In genomic region chr4:47037321-47037657, GRCm38 (mm10) we compare ENCODE assay signal across 9 mouse cellular contexts. TPM values are rescaled to one million over a fixed set of nuclear protein-coding genes. Genes with fewer than 3 reads are reported as not detected.
A peak's percentile ranks its signal among the peaks of the same experiment; 100 is the strongest.
DNase-seq lines count a peak whose midpoint lies in the region; ATAC-seq and TF ChIP-seq lines count a peak whose summit lies in the region.
"Had no signal": no experiment of that assay in that cellular context is flagged by ENCODE, and none has a peak within 500 bp of the region (broad histone marks: within the 10 kb centered on the region; RNA-seq: fewer than 3 reads in every experiment).

No protein-coding gene starts in this region.

- H3K27me3 ChIP-seq in MEL (ENCODE audit: control insufficient read depth in 1 of 2, insufficient read depth in 2 of 2, low read length in 2 of 2), result no peaks in the 10 kb centered on the region; a peak in 1 of 4 replicates
- no peaks in the 10 kb centered on the region for H3K27me3 ChIP-seq in forebrain, embryonic 10.5 days (ENCODE audit: poor library complexity, severe bottlenecking)
- no peaks in the 10 kb centered on the region for H3K27me3 ChIP-seq in hindbrain, embryonic 11.5 days (ENCODE audit: control insufficient read depth, insufficient read depth, low read length)
- H3K27me3 ChIP-seq: limb, embryonic 15.5 days had no signal

- TF ChIP-seq EP300 in MEL (IDR thresholded peaks at IDR 0.05; ENCODE audit: low read depth in 1 of 2, low read length in 2 of 2), result no peak

- peak; percentile 78 for DNase-seq in MEL (ENCODE audit: low read depth, low spot score)
- peak; percentile 52 for DNase-seq in c-Kit-negative CD71-positive TER-119-positive erythroid progenitor cells, embryonic 14.5 days (ENCODE audit: low read depth, low spot score)
- peak; percentile 81 for DNase-seq in forebrain, embryonic 10.5 days (ENCODE audit: extremely low spot score, low spot score)
- DNase-seq in hindbrain, embryonic 11.5 days (ENCODE audit: low spot score), result peak; percentile 88
- DNase-seq in layer of hippocampus, postnatal 25 days (ENCODE audit: extremely low spot score in 1 of 2, low spot score in 1 of 2), result peak; percentile 67 to 94
- DNase-seq in right cerebral cortex, postnatal 14 days, result peak; percentile 88
- peak; percentile 81 for DNase-seq in urinary bladder, postnatal 25 days (ENCODE audit: low spot score)

- H3K4me1 ChIP-seq in MEL (ENCODE audit: control insufficient read depth in 1 of 2, insufficient read depth in 2 of 2, low read length in 2 of 2), result no peaks in the 10 kb centered on the region
- H3K4me1 ChIP-seq in forebrain, embryonic 10.5 days, result peaks cover 14% of the 10 kb centered on the region; the same call in 1 of the 2 replicates
- no peaks in the 10 kb centered on the region; the same call in 1 of the 2 replicates for H3K4me1 ChIP-seq in hindbrain, embryonic 11.5 days (replicated peaks; ENCODE audit: control insufficient read depth, insufficient read depth, low read length)

- no peaks in the 10 kb centered on the region for H3K36me3 ChIP-seq in MEL (ENCODE audit: control insufficient read depth in 1 of 2, insufficient read depth in 2 of 2, low read length in 2 of 2)
- H3K36me3 ChIP-seq in forebrain, embryonic 10.5 days (replicated peaks), result peaks cover 29% of the 10 kb centered on the region
- H3K36me3 ChIP-seq in hindbrain, embryonic 11.5 days (ENCODE audit: control insufficient read depth, insufficient read depth, low read length), result no peaks in the 10 kb centered on the region

- peak; percentile 89 to 95 (median 91) for TF ChIP-seq CTCF in MEL (IDR thresholded peaks at IDR 0.05 in 2 of 3, conservative IDR thresholded peaks at IDR 0.05 in 1 of 3; ENCODE audit: control insufficient read depth in 1 of 3, insufficient read depth in 1 of 3, low read depth in 2 of 3, low read length in 3 of 3, poor library complexity in 1 of 3, severe bottlenecking in 1 of 3)

- no peak overlapping the region for H3K4me3 ChIP-seq in MEL (ENCODE audit: control insufficient read depth in 1 of 2, insufficient read depth in 1 of 2, low read depth in 2 of 2, low read length in 2 of 2)
- H3K4me3 ChIP-seq in forebrain, embryonic 10.5 days, result no peak overlapping the region
- H3K4me3 ChIP-seq in hindbrain, embryonic 11.5 days (ENCODE audit: low read depth, low read length), result no peak overlapping the region
- H3K4me3 ChIP-seq: limb, embryonic 15.5 days had no signal

- no peak overlapping the region for H3K9ac ChIP-seq in MEL (ENCODE audit: control insufficient read depth, low read depth, low read length, poor library complexity, severe bottlenecking)
- H3K9ac ChIP-seq in hindbrain, embryonic 11.5 days (ENCODE audit: low read depth, low read length), result no peak overlapping the region
- H3K9ac ChIP-seq: limb, embryonic 15.5 days had no signal

- no peak for TF ChIP-seq POLR2A in MEL (IDR thresholded peaks at IDR 0.05; ENCODE audit: control insufficient read depth in 1 of 2, insufficient read depth in 1 of 2, low read depth in 1 of 2, low read length in 2 of 2, poor library complexity in 1 of 2)

- WGBS in forebrain, embryonic 10.5 days, result 18% methylated on average over 5 of the region's 5 CpGs
- 14% methylated on average over 5 of the region's 5 CpGs for WGBS in hindbrain, embryonic 11.5 days

- peak; percentile 36; the same call in 1 of the 2 replicates for ATAC-seq in hindbrain, embryonic 11.5 days (ENCODE audit: low FRiP score)
- peak; percentile 81 for ATAC-seq in megakaryocyte, adult 5-6 weeks (ENCODE audit: poor library complexity, severe bottlenecking)

- no peaks in the 10 kb centered on the region for H3K9me3 ChIP-seq in MEL (replicated peaks; ENCODE audit: insufficient read depth, low read length)
- H3K9me3 ChIP-seq in forebrain, embryonic 10.5 days, result no peaks in the 10 kb centered on the region
- no peaks in the 10 kb centered on the region for H3K9me3 ChIP-seq in hindbrain, embryonic 11.5 days (ENCODE audit: control insufficient read depth, low read length)
- H3K9me3 ChIP-seq: limb, embryonic 15.5 days had no signal

- H3K79me2 ChIP-seq in MEL (ENCODE audit: control insufficient read depth, insufficient read depth, low read length, poor library complexity), result no peaks in the 10 kb centered on the region

- no peak overlapping the region for H3K4me2 ChIP-seq in hindbrain, embryonic 11.5 days (replicated peaks; ENCODE audit: low read depth, low read length)
- H3K4me2 ChIP-seq: limb, embryonic 15.5 days had no signal

- TF ChIP-seq RAD21 in MEL (IDR thresholded peaks at IDR 0.05; ENCODE audit: low read depth, low read length), result peak; percentile 88

- H3K27ac ChIP-seq in MEL (ENCODE audit: control insufficient read depth, low read depth, low read length), result no peak overlapping the region
- H3K27ac ChIP-seq in forebrain, embryonic 10.5 days, result no peak overlapping the region
- no peak overlapping the region for H3K27ac ChIP-seq in hindbrain, embryonic 11.5 days (ENCODE audit: low read depth, low read length)
- H3K27ac ChIP-seq: limb, embryonic 15.5 days had no signal

TF ChIP-seq in MEL, 35 proteins besides CTCF, POLR2A, EP300 and RAD21:
- TF ChIP-seq SMC3 (IDR thresholded peaks at IDR 0.05; ENCODE audit: low read depth, low read length) (peak; percentile 83), ZMIZ1 (IDR thresholded peaks at IDR 0.05; ENCODE audit: low read depth, low read length) (no peak), POLR2AphosphoS5 (IDR thresholded peaks at IDR 0.05; ENCODE audit: borderline replicate concordance, low read depth, low read length) (no peak), JUND (IDR thresholded peaks at IDR 0.05; ENCODE audit: low read depth, low read length) (no peak), ZC3H11A (IDR thresholded peaks at IDR 0.05; ENCODE audit: low read depth, low read length) (peak; percentile 71), USF2 (IDR thresholded peaks at IDR 0.05; ENCODE audit: borderline replicate concordance in 1 of 2, insufficient read depth in 1 of 2, low read depth in 1 of 2, low read length in 2 of 2) (no peak), MXI1 (IDR thresholded peaks at IDR 0.05; ENCODE audit: low read depth, low read length) (no peak), ETS1 (IDR thresholded peaks at IDR 0.05; ENCODE audit: low read depth, low read length) (no peak), ELF1 (IDR thresholded peaks at IDR 0.05; ENCODE audit: low read depth, low read length) (no peak), USF1 (IDR thresholded peaks at IDR 0.05; ENCODE audit: low read depth, low read length) (no peak), RCOR1 (IDR thresholded peaks at IDR 0.05; ENCODE audit: low read depth, low read length) (no peak), TBP (IDR thresholded peaks at IDR 0.05; ENCODE audit: low read depth, low read length) (no peak), MYB (IDR thresholded peaks at IDR 0.05; ENCODE audit: low read depth, low read length) (no peak), BHLHE40 (IDR thresholded peaks at IDR 0.05; ENCODE audit: borderline replicate concordance, low read depth, low read length) (no peak), KAT2A (conservative IDR thresholded peaks at IDR 0.05; ENCODE audit: low read depth, low read length) (no peak), CHD1 (IDR thresholded peaks at IDR 0.05; ENCODE audit: low read depth, low read length) (no peak)

RNA-seq across cellular contexts. Expression of gene Anks6, which starts 19.9 kb away (rescaled TPM):
- total RNA-seq in MEL (2012; rRNA removed), result not detected in 2 replicates
- polyA plus RNA-seq in MEL (2012; ENCODE audit: insufficient read depth in 1 of 2, insufficient read length in 2 of 2, low read depth in 1 of 2, low replicate concordance in 2 of 2, missing spikeins in 1 of 2), result not detected
- polyA plus RNA-seq in forebrain, embryonic 10.5 days (2016; fragmentation: Nextera tagmentation; extraction: Ambion mirVana), result 4.1 and 4.5 TPM in 2 replicates
- polyA plus RNA-seq in hindbrain, embryonic 11.5 days (2014; fragmentation: Nextera tagmentation; extraction: Ambion mirVana), result 2.6 and 2.9 TPM in 2 replicates
- total RNA-seq in layer of hippocampus, postnatal 25 days (2021), result 10 to 100 TPM; 18.8 to 23.5 TPM
- 0.16 and 0.41 TPM in 2 replicates for total RNA-seq in megakaryocyte, adult 5-6 weeks (2015)
- 0.28 and 0.44 TPM in 2 replicates for total RNA-seq in megakaryocyte, adult 5-6 weeks (2017)

RNA-seq across cellular contexts. Expression of gene Gabbr2, which starts 45.6 kb away (rescaled TPM):
- total RNA-seq in MEL (2012; rRNA removed), result not detected in 2 replicates
- not detected for polyA plus RNA-seq in MEL (2012; ENCODE audit: insufficient read depth in 1 of 2, insufficient read length in 2 of 2, low read depth in 1 of 2, low replicate concordance in 2 of 2, missing spikeins in 1 of 2)
- polyA plus RNA-seq in forebrain, embryonic 10.5 days (2016; fragmentation: Nextera tagmentation; extraction: Ambion mirVana), result 0.06 and 0.09 TPM in 2 replicates
- 0.54 and 0.71 TPM in 2 replicates for polyA plus RNA-seq in hindbrain, embryonic 11.5 days (2014; fragmentation: Nextera tagmentation; extraction: Ambion mirVana)
- total RNA-seq in layer of hippocampus, postnatal 25 days (2021), result 100 to 1,000 TPM; 200 to 208 TPM
- total RNA-seq in megakaryocyte, adult 5-6 weeks (2015), result 0.02 TPM in 1 of 2 replicates, not detected in the other
- total RNA-seq in megakaryocyte, adult 5-6 weeks (2017), result not detected in 2 replicates

RNA-seq across cellular contexts. Expression of gene Galnt12, which starts 54.4 kb away (rescaled TPM):
- not detected in 2 replicates for total RNA-seq in MEL (2012; rRNA removed)
- polyA plus RNA-seq in MEL (2012; ENCODE audit: insufficient read depth in 1 of 2, insufficient read length in 2 of 2, low read depth in 1 of 2, low replicate concordance in 2 of 2, missing spikeins in 1 of 2), result not detected
- polyA plus RNA-seq in forebrain, embryonic 10.5 days (2016; fragmentation: Nextera tagmentation; extraction: Ambion mirVana), result 15.8 and 17.6 TPM in 2 replicates
- 2.7 and 2.8 TPM in 2 replicates for polyA plus RNA-seq in hindbrain, embryonic 11.5 days (2014; fragmentation: Nextera tagmentation; extraction: Ambion mirVana)
- under 1 TPM; 0.66 to 0.82 TPM for total RNA-seq in layer of hippocampus, postnatal 25 days (2021)
- 0.84 and 1.5 TPM in 2 replicates for total RNA-seq in megakaryocyte, adult 5-6 weeks (2015)
- 2.7 and 3.0 TPM in 2 replicates for total RNA-seq in megakaryocyte, adult 5-6 weeks (2017)

Comparison
In these comparisons a context has a peak if more than half of its experiments do, and no peak if none do; other contexts are left out.
1. RNA of gene Anks6, which starts 19.9 kb away (total RNA-seq): 18.8 to 23.5 TPM in layer of hippocampus, postnatal 25 days; 0.16 to 0.44 TPM in megakaryocyte, adult 5-6 weeks and not detected in MEL; every median in the first group is over 10 times any median in the second.
2. RNA of gene Gabbr2, which starts 45.6 kb away (total RNA-seq): 200 to 208 TPM in layer of hippocampus, postnatal 25 days; not detected in MEL and 0.02 TPM in megakaryocyte, adult 5-6 weeks; every median in the first group is over 100 times any median in the second.
3. Peak in every context shown above with its lines, with median percentiles within 50 percentile points of each other: DNase-seq.